ENCODE assay signal across 12 mouse cellular contexts in the genomic region with DNA sequence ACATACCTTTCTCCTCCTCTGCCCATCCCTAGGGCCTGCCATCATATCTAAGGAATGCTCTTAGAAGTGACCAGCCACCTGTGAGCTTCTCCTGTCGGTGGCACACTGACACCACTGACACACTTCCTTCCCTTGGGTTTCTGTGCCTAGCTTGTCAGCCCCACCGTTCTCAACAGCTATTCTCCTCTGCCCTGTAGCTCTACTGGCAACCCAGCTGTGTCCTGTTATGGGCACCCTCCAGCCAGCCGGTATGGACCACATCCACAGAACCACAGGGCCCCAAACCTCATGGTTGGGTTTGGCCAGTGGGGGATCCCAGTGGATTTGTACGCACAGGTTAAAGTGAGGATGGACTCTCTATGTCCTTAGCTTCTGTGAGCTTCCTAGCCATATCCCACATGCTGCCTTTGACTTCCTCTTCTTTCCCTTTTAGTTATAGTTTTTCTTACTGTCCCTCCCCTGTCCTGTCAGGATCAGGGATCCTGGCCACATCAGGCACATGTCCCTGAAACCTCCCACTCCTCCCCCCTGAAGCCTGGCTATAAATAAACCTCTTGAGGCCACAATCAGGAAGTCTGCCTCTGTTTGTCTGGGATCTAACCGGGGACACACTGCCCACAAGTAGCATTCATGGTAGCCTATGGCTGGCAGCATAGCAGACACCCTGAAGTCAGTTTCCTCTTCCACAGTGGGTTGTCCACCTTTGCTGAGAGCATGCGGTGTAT. TPM values are rescaled to one million over a fixed set of nuclear protein-coding genes. Genes with fewer than 3 reads are reported as not detected.
DNase-seq lines count a peak whose midpoint lies in the region; ATAC-seq lines count a peak whose summit lies in the region.
"Had no signal": no experiment of that assay in that cellular context is flagged by ENCODE, and none has a peak within 500 bp of the region (broad histone marks: within the 10 kb centered on the region; RNA-seq: fewer than 3 reads in every experiment).

No protein-coding gene starts in this region.

- WGBS in liver, embryonic 12.5 days (ENCODE audit: insufficient replicate concordance) = 22% methylated on average over 6 of the region's 6 CpGs
- WGBS in heart, embryonic 11.5 days (ENCODE audit: insufficient replicate concordance) = 42% methylated on average over 6 of the region's 6 CpGs
- WGBS in liver, embryonic 16.5 days (ENCODE audit: insufficient replicate concordance) = 16% methylated on average over 6 of the region's 6 CpGs

- H3K9ac ChIP-seq in liver, embryonic 12.5 days = no peak overlapping the region
- no peak overlapping the region for H3K9ac ChIP-seq in heart, embryonic 11.5 days (ENCODE audit: low read depth, low read length)
- H3K9ac ChIP-seq in liver, embryonic 16.5 days (ENCODE audit: low read depth, low read length) = no peak overlapping the region
- H3K9ac ChIP-seq: hindbrain, embryonic 13.5 days had no signal

- no peaks in the 10 kb centered on the region for H3K27me3 ChIP-seq in liver, embryonic 12.5 days (replicated peaks)
- H3K27me3 ChIP-seq in heart, embryonic 11.5 days (ENCODE audit: control insufficient read depth, insufficient read depth, low read length) = no peaks in the 10 kb centered on the region
- no peaks in the 10 kb centered on the region for H3K27me3 ChIP-seq in liver, embryonic 16.5 days (ENCODE audit: control insufficient read depth, insufficient read depth, low read depth, low read length)
- H3K27me3 ChIP-seq: hindbrain, embryonic 13.5 days had no signal

- H3K36me3 ChIP-seq in liver, embryonic 12.5 days = no peaks in the 10 kb centered on the region
- no peaks in the 10 kb centered on the region for H3K36me3 ChIP-seq in heart, embryonic 11.5 days (ENCODE audit: control insufficient read depth, insufficient read depth, low read length)
- no peaks in the 10 kb centered on the region for H3K36me3 ChIP-seq in liver, embryonic 16.5 days (ENCODE audit: control insufficient read depth, insufficient read depth)
- H3K36me3 ChIP-seq: hindbrain, embryonic 13.5 days; limb, embryonic 10.5 days had no signal

- ATAC-seq in liver, embryonic 12.5 days = 0 out of 2 replicates have a peak, but pooled peaks have one; percentile 11
- ATAC-seq in common myeloid progenitor, adult 5-6 weeks (replicated peaks; ENCODE audit: low read depth, poor library complexity, severe bottlenecking) = peak; percentile 59
- 0 out of 2 replicates have a peak, but pooled peaks have one; percentile 4 for ATAC-seq in heart, embryonic 11.5 days (replicated peaks; ENCODE audit: insufficient number of reproducible peaks, low FRiP score, low TSS enrichment)
- ATAC-seq in liver, embryonic 16.5 days (ENCODE audit: low read depth) = peak; percentile 19; the same call in 1 of the 2 replicates

- H3K4me2 ChIP-seq in liver, embryonic 12.5 days = no peak overlapping the region
- peak overlapping the region; percentile 29 for H3K4me2 ChIP-seq in heart, embryonic 11.5 days
- no peak overlapping the region for H3K4me2 ChIP-seq in liver, embryonic 16.5 days (ENCODE audit: low read depth, low read length)
- H3K4me2 ChIP-seq: hindbrain, embryonic 13.5 days; midbrain, embryonic 11.5 days had no signal

- no peak overlapping the region; the same call in 1 of the 2 replicates for H3K27ac ChIP-seq in liver, embryonic 12.5 days
- peak overlapping the region; percentile 82 for H3K27ac ChIP-seq in heart, embryonic 11.5 days (ENCODE audit: low read depth, low read length)
- no peak overlapping the region for H3K27ac ChIP-seq in liver, embryonic 16.5 days (ENCODE audit: low read length)
- H3K27ac ChIP-seq: hindbrain, embryonic 13.5 days; limb, embryonic 10.5 days had no signal

- DNase-seq in liver = no peak
- no peak for DNase-seq in right cerebral cortex, adult 18-20 months
- no peak for DNase-seq in cerebellum, postnatal 25 days
- DNase-seq: kidney, adult 2 months had no signal

- peaks cover 4% of the 10 kb centered on the region; the same call in 1 of the 2 replicates for H3K4me1 ChIP-seq in liver, embryonic 12.5 days
- peaks cover 38% of the 10 kb centered on the region for H3K4me1 ChIP-seq in heart, embryonic 11.5 days (ENCODE audit: control insufficient read depth, insufficient read depth, low read length)
- H3K4me1 ChIP-seq in liver, embryonic 16.5 days (ENCODE audit: control insufficient read depth, low read depth, low read length) = no peaks in the 10 kb centered on the region; the same call in 1 of the 2 replicates
- H3K4me1 ChIP-seq: hindbrain, embryonic 13.5 days had no signal

- no peaks in the 10 kb centered on the region for H3K9me3 ChIP-seq in liver, embryonic 12.5 days (replicated peaks)
- H3K9me3 ChIP-seq in heart, embryonic 11.5 days (replicated peaks; ENCODE audit: control insufficient read depth, low read length) = no peaks in the 10 kb centered on the region
- H3K9me3 ChIP-seq in liver, embryonic 16.5 days (replicated peaks; ENCODE audit: control insufficient read depth, low read length) = no peaks in the 10 kb centered on the region
- H3K9me3 ChIP-seq: hindbrain, embryonic 13.5 days; limb, embryonic 10.5 days had no signal

- H3K4me3 ChIP-seq in liver, embryonic 12.5 days = no peak overlapping the region
- H3K4me3 ChIP-seq in heart, embryonic 11.5 days (ENCODE audit: low read depth, low read length) = no peak overlapping the region
- no peak overlapping the region for H3K4me3 ChIP-seq in liver, embryonic 16.5 days (ENCODE audit: low read depth, low read length)
- H3K4me3 ChIP-seq: hindbrain, embryonic 13.5 days; limb, embryonic 10.5 days had no signal

RNA-seq across cellular contexts. Expression of gene Stk32c, which starts 15.5 kb away (rescaled TPM):
- polyA plus RNA-seq in liver, embryonic 12.5 days (2016; fragmentation: Nextera tagmentation; extraction: Ambion mirVana) = not detected in 2 replicates
- 0.92 TPM in 1 of 2 replicates, not detected in the other for total RNA-seq in common myeloid progenitor, adult 5-6 weeks (2017)
- polyA plus RNA-seq in heart, embryonic 11.5 days (2014; fragmentation: Nextera tagmentation; extraction: Ambion mirVana) = not detected in 2 replicates
- not detected in 2 replicates for polyA plus RNA-seq in liver, embryonic 16.5 days (2015; fragmentation: Nextera tagmentation; extraction: Ambion mirVana)
- polyA plus RNA-seq: thymus, postnatal 0 days had no signal

RNA-seq across cellular contexts. Expression of gene Lrrc27, which starts 15.8 kb away (rescaled TPM):
- polyA plus RNA-seq in liver, embryonic 12.5 days (2016; fragmentation: Nextera tagmentation; extraction: Ambion mirVana) = 0.52 and 0.80 TPM in 2 replicates
- total RNA-seq in common myeloid progenitor, adult 5-6 weeks (2017) = 1.3 and 3.0 TPM in 2 replicates
- polyA plus RNA-seq in heart, embryonic 11.5 days (2014; fragmentation: Nextera tagmentation; extraction: Ambion mirVana) = 4.9 and 6.2 TPM in 2 replicates
- polyA plus RNA-seq in liver, embryonic 16.5 days (2015; fragmentation: Nextera tagmentation; extraction: Ambion mirVana) = 0.35 and 0.68 TPM in 2 replicates

RNA-seq across cellular contexts. Expression of gene Pwwp2b, which starts 19.7 kb away (rescaled TPM):
- polyA plus RNA-seq in liver, embryonic 12.5 days (2016; fragmentation: Nextera tagmentation; extraction: Ambion mirVana) = 2.3 and 2.7 TPM in 2 replicates
- 3.8 TPM in 2 replicates for total RNA-seq in common myeloid progenitor, adult 5-6 weeks (2017)
- 8.4 TPM in 2 replicates for polyA plus RNA-seq in heart, embryonic 11.5 days (2014; fragmentation: Nextera tagmentation; extraction: Ambion mirVana)
- polyA plus RNA-seq in liver, embryonic 16.5 days (2015; fragmentation: Nextera tagmentation; extraction: Ambion mirVana) = 1.1 and 1.3 TPM in 2 replicates

Comparison
In these comparisons a context has a peak if more than half of its experiments do, and no peak if none do; other contexts are left out.
1. ATAC-seq: peak in every context shown above with its lines; median percentile 59 in common myeloid progenitor, adult 5-6 weeks; 19 in liver, embryonic 16.5 days; 11 in liver, embryonic 12.5 days; 4 in heart, embryonic 11.5 days.